Mouse (Mus musculus) stomach, embryonic 14.5 days (tissue): ENCODE data around the gene Emsy. TPM values are rescaled to one million over a fixed set of nuclear protein-coding genes. Genes with fewer than 3 reads are reported as not detected.
A peak's percentile ranks its signal among the peaks of the same experiment; 100 is the strongest.

Source experiments
- ATAC-seq: fragments of 200-750 bp; cut with Nextera tagmentation; 2 replicates; pipeline ENCODE4 v1.8.0; 2017; ENCODE audit warnings: low read depth, moderate TSS enrichment; ENCODE audit not compliant: insufficient number of reproducible peaks, insufficient read depth, low FRiP score
- H3K27ac ChIP-seq: fragments of 300-500 bp; sonication (generic); 2 replicates; pipeline ENCODE4 v1.5.1; 2014; ENCODE audit warnings: mild to moderate bottlenecking, low read length, moderate library complexity, mixed read lengths
- H3K27me3 ChIP-seq: fragments of 300-500 bp; sonication (generic); 2 replicates; pipeline ENCODE4 v1.6.1; 2014; ENCODE audit warnings: low read length, control low read depth, mixed read lengths; ENCODE audit not compliant: control insufficient read depth, insufficient read depth
- H3K36me3 ChIP-seq: fragments of 300-500 bp; sonication (generic); 2 replicates; pipeline ENCODE4 v1.6.1; 2014; ENCODE audit warnings: mild to moderate bottlenecking, control low read depth, low read length, moderate library complexity, mixed read lengths; ENCODE audit not compliant: control insufficient read depth, insufficient read depth
- H3K4me1 ChIP-seq: fragments of 300-500 bp; sonication (generic); 2 replicates; pipeline ENCODE4 v1.6.1; 2014; ENCODE audit warnings: low read length, control low read depth, mixed read lengths; ENCODE audit not compliant: control insufficient read depth, insufficient read depth
- H3K4me2 ChIP-seq: fragments of 300-500 bp; sonication (generic); replicated peaks from 2 replicates; pipeline ENCODE4 v1.6.1; 2014; ENCODE audit warnings: low read depth, low read length, control low read depth
- H3K4me3 ChIP-seq: fragments of 300-500 bp; sonication (generic); 2 replicates; pipeline ENCODE4 v1.5.1; 2014; ENCODE audit warnings: low read depth, low read length, control low read depth
- H3K9ac ChIP-seq: fragments of 300-500 bp; sonication (generic); replicated peaks from 2 replicates; pipeline ENCODE4 v1.6.1; 2014; ENCODE audit warnings: low read depth, mild to moderate bottlenecking, control low read depth, low read length, moderate library complexity, mixed read lengths
- H3K9me3 ChIP-seq: fragments of 300-500 bp; sonication (generic); 2 replicates; pipeline ENCODE4 v1.6.1; 2016; ENCODE audit warnings: low read depth, low read length, control low read depth; ENCODE audit not compliant: control insufficient read depth
- WGBS: fragments of 180-500 bp; shearing (Covaris S2); extraction: QIAGEN DNeasy Blood & Tissue Kit; methylation state at CpG from one replicate; pipeline ENCODE4 v1.1.7; 2014; 5-methylcytosine and 5-hydroxymethylcytosine counted together
- polyA plus RNA-seq: library from polyadenylated mRNA; unstranded; fragments of >200 nt; fragmentation: Nextera tagmentation; extraction: Ambion mirVana; gene quantifications from 2 replicates; pipeline ENCODE4 v1.2.1, GENCODE M21; 2014

The Emsy gene
- polyA plus RNA-seq, 1 experiment from 2014 or later = 46.0 TPM

DNA sequence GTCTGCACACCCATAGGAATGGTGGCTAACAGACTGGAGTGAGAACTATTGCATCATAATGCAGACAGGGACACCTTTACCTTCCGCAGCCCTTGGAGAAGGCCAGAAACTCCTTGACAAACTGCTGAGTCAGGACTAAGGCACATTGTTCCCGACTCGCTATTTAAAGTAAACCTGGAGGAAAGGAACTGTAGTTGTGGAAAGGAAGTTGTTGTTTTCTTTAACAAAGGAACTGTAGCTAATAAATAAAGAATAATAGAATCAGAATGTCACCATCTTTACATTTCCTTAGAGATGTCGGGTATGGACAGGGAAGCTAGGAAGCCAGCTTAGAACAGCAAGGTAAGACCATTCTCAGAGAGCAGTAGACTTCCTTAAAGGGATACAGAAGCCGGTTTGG lies 89.5 kb downstream of the Emsy start:
- Histone ChIP-seq H3K9me3 (no peaks in the 10 kb centered on the region), H3K27me3 (no peaks in the 10 kb centered on the region), H3K9ac (no peak overlapping the region), H3K36me3 (no peaks in the 10 kb centered on the region), H3K4me3 (no peak overlapping the region), H3K4me2 (no peak overlapping the region), H3K4me1 (peaks cover 4% of the 10 kb centered on the region; the same call in 1 of the 2 replicates), H3K27ac (no peak overlapping the region)
- no peak for ATAC-seq
- WGBS = 41% methylated on average over 5 of the region's 5 CpGs

GRCm38 (mm10) chr7:98564607-98565364 lies 91.8 kb downstream of the Emsy start:
- Histone ChIP-seq H3K9me3 (no peaks in the 10 kb centered on the region), H3K27me3 (no peaks in the 10 kb centered on the region), H3K4me3 (no peak overlapping the region), H3K4me2 (no peak overlapping the region), H3K4me1 (no peaks in the 10 kb centered on the region), H3K27ac (peak overlapping the region; percentile 21; the same call in 1 of the 2 replicates), H3K9ac (no peak overlapping the region), H3K36me3 (no peaks in the 10 kb centered on the region)
- no peak for ATAC-seq
- WGBS = 65% methylated on average over 9 of the region's 9 CpGs

DNA sequence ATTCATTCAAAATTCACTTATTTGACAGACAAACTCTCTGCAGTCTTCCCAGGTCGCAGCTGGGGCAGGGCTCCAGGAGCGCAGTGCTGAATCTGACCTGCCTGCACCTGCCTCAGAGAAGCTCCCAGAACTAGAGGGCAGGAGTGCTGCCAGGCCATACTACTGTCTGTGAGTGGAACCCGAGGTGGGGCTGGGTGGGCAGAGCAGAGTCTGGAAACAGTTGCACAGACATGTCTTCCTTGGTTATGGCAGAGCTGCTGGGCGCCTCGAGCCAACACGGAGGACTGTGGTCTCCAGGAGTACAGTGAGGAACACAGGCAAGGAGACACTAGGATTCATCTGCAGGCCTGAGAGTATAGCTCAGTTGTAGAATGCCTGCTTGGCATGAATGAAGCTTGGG lies 92.6 kb downstream of the Emsy start:
- Histone ChIP-seq H3K9me3 (no peaks in the 10 kb centered on the region), H3K4me2 (no peak overlapping the region), H3K4me1 (no peaks in the 10 kb centered on the region; the same call in 1 of the 2 replicates), H3K27ac (no peak overlapping the region), H3K4me3 (no peak overlapping the region), H3K27me3 (no peaks in the 10 kb centered on the region), H3K9ac (no peak overlapping the region), H3K36me3 (no peaks in the 10 kb centered on the region)
- WGBS = 81% methylated on average over 6 of the region's 6 CpGs
- ATAC-seq = no peak

GRCm38 (mm10) chr7:98562966-98563365 lies 93.6 kb downstream of the Emsy start:
- no peak overlapping the region for H3K9ac ChIP-seq
- H3K27ac ChIP-seq = no peak overlapping the region
- no peaks in the 10 kb centered on the region for H3K9me3 ChIP-seq
- no peak overlapping the region for H3K4me3 ChIP-seq
- 68% methylated on average over 5 of the region's 5 CpGs for WGBS
- ATAC-seq = no peak
- H3K4me2 ChIP-seq = no peak overlapping the region
- peaks cover 5% of the 10 kb centered on the region; the same call in 1 of the 2 replicates for H3K4me1 ChIP-seq
- H3K36me3 ChIP-seq = no peaks in the 10 kb centered on the region
- H3K27me3 ChIP-seq = no peaks in the 10 kb centered on the region

GRCm38 (mm10) chr7:98562186-98562585 lies 94.4 kb downstream of the Emsy start:
- 81% methylated on average over 8 of the region's 8 CpGs for whole genome bisulfite sequencing

GRCm38 (mm10) chr7:98561556-98562164 lies 94.9 kb downstream of the Emsy start:
- no peaks in the 10 kb centered on the region for H3K27me3 ChIP-seq
- no peak overlapping the region for H3K9ac ChIP-seq
- WGBS = 78% methylated on average over 12 of the region's 12 CpGs
- no peak overlapping the region for H3K27ac ChIP-seq
- H3K36me3 ChIP-seq = no peaks in the 10 kb centered on the region
- H3K4me3 ChIP-seq = no peak overlapping the region
- H3K9me3 ChIP-seq = no peaks in the 10 kb centered on the region
- no peak overlapping the region for H3K4me2 ChIP-seq
- peaks cover 5% of the 10 kb centered on the region; the same call in 1 of the 2 replicates for H3K4me1 ChIP-seq
- no peak for ATAC-seq

More at GRCm38 (mm10) chr7:98562186-98562585, 94.4 kb downstream of the Emsy start:
- H3K27ac ChIP-seq = no peak overlapping the region
- ATAC-seq = no peak
- H3K4me1 ChIP-seq = peaks cover 5% of the 10 kb centered on the region; the same call in 1 of the 2 replicates
- H3K27me3 ChIP-seq = no peaks in the 10 kb centered on the region
- H3K9me3 ChIP-seq = no peaks in the 10 kb centered on the region
- H3K4me2 ChIP-seq = no peak overlapping the region
- H3K36me3 ChIP-seq = no peaks in the 10 kb centered on the region
- no peak overlapping the region for H3K4me3 ChIP-seq
- H3K9ac ChIP-seq = no peak overlapping the region

DNA sequence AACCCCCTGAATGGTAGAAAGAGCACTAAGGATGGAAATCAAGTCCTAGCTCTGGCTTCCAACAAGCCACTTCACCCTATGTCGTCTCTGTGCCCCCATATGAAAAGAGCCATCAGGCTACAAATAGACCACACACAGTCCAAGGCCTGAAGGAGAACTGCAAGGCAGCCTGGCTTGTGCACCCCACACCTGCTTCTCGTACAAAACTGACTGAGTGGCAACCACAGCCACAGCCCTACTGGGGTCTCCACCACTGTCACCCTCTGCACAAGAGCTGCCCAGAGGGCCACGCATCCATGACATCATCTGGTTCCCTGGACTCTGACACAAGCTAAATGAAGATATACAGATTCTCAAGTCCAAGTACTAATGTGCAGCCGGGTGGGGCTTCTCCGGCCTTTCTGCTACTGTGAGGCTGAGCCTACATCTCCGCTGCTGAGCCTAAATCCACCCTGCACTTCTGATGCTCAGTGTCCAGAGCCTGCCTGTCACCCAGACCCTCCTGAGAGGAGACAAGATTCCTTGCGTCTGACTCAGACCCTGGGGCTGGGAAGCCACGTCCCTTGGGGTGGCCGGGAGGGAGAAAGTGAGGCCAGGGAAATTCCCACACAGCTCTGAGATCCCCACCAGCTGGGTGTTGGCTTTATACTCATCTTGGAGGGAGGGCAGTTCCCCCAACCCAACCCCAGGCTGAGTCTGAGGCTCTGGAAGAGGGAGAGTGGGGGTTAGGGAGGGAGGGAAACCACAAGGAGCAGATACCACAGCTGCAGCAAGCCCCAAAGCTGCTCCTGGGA lies 98.3 kb downstream of the Emsy start:
- H3K27me3 ChIP-seq = no peaks in the 10 kb centered on the region
- ATAC-seq = peak; percentile 62; the same call in 1 of the 2 replicates
- H3K4me1 ChIP-seq = peaks cover 5% of the 10 kb centered on the region; the same call in 1 of the 2 replicates
- no peaks in the 10 kb centered on the region for H3K36me3 ChIP-seq
- no peak overlapping the region for H3K4me2 ChIP-seq
- H3K4me3 ChIP-seq = no peak overlapping the region
- no peak overlapping the region for H3K9ac ChIP-seq
- H3K27ac ChIP-seq = peak overlapping the region; percentile 55; the same call in 1 of the 2 replicates
- no peaks in the 10 kb centered on the region for H3K9me3 ChIP-seq
- 48% methylated on average over 9 of the region's 9 CpGs for WGBS

GRCm38 (mm10) chr7:98556767-98557394 lies 99.7 kb downstream of the Emsy start:
- Histone ChIP-seq H3K9me3 (no peaks in the 10 kb centered on the region), H3K27me3 (no peaks in the 10 kb centered on the region), H3K36me3 (no peaks in the 10 kb centered on the region), H3K4me1 (peaks cover 5% of the 10 kb centered on the region; the same call in 1 of the 2 replicates), H3K9ac (no peak overlapping the region), H3K4me2 (no peak overlapping the region), H3K27ac (no peak overlapping the region), H3K4me3 (no peak overlapping the region)
- no peak for ATAC-seq
- WGBS = 82% methylated on average over 6 of the region's 6 CpGs
